ENCODE assay signal across 9 mouse cellular contexts in the genomic region with DNA sequence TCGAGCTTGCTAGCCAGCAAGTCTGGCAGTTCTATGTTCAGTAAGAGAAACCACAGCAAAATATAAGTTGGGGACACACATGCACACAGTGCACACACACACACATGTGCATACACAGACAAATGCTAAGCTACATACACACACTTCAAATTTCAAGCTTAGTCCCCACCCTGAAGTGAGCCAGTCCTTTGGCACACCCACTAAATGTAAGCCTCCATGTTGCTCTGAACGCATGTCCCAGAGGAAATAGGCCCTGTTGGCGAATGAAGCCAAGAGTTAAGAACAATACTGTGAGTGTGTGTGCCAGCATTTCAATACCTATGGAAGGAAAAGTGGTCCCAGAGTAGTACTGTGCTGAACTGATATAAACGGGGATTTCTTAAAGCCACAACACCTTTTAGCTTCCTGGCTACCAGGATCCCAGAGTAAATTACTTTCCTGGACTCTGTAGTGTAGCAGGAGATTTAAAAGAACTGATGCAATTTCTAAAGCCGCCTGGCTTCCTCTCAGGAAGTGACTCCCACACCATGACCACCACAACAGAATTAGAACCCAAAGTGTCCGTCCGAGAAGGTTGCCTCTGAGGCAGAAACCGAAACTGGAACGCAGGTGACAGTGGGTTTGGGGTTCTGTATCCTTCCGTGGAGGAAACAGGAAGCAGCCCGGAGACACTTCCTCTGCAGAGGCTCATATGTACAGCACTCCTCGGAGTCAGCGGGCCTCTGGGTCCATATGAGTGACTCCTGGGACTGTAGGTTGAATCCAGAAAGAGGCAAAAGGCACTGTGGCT. TPM values are rescaled to one million over a fixed set of nuclear protein-coding genes. Genes with fewer than 3 reads are reported as not detected.
DNase-seq lines count a peak whose midpoint lies in the region; ATAC-seq lines count a peak whose summit lies in the region.
"Had no signal": no experiment of that assay in that cellular context is flagged by ENCODE, and none has a peak within 500 bp of the region (broad histone marks: within the 10 kb centered on the region; RNA-seq: fewer than 3 reads in every experiment).

No protein-coding gene starts in this region.

- H3K4me3 ChIP-seq in midbrain, embryonic 15.5 days, result no peak overlapping the region
- no peak overlapping the region for H3K4me3 ChIP-seq in midbrain, embryonic 11.5 days (ENCODE audit: low read depth, low read length)
- H3K4me3 ChIP-seq: hindbrain, embryonic 15.5 days had no signal

- 0 out of 2 replicates have a peak, but pooled peaks cover 6% of the 10 kb centered on the region for H3K4me1 ChIP-seq in midbrain, embryonic 15.5 days
- no peaks in the 10 kb centered on the region for H3K4me1 ChIP-seq in midbrain, embryonic 11.5 days (ENCODE audit: control insufficient read depth, insufficient read depth, low read length)

- H3K36me3 ChIP-seq in midbrain, embryonic 15.5 days (replicated peaks), result no peaks in the 10 kb centered on the region
- no peaks in the 10 kb centered on the region for H3K36me3 ChIP-seq in midbrain, embryonic 11.5 days (ENCODE audit: control insufficient read depth, insufficient read depth, low read length)

- peak; percentile 17 for DNase-seq in gastrocnemius, adult 18-20 months (ENCODE audit: low spot score)
- DNase-seq in gastrocnemius, postnatal 36 days, result no peak
- DNase-seq in heart, adult 18-20 months, result peak; percentile 66 to 86
- DNase-seq in kidney, postnatal 36 days, result peak; percentile 55 to 67
- DNase-seq in midbrain, embryonic 11.5 days (ENCODE audit: low spot score, missing footprints), result no peak
- DNase-seq in right cerebral cortex, adult 2 months (ENCODE audit: low spot score in 2 of 2), result no peak

- intact Hi-C loops in gastrocnemius, postnatal 36 days (cut with DNase I), result no loop called here

- H3K4me2 ChIP-seq in midbrain, embryonic 15.5 days, result no peak overlapping the region
- H3K4me2 ChIP-seq in midbrain, embryonic 11.5 days, result no peak overlapping the region
- H3K4me2 ChIP-seq: hindbrain, embryonic 15.5 days had no signal

- no peak overlapping the region for H3K9ac ChIP-seq in midbrain, embryonic 15.5 days
- H3K9ac ChIP-seq in midbrain, embryonic 11.5 days (ENCODE audit: low read length), result no peak overlapping the region
- H3K9ac ChIP-seq: hindbrain, embryonic 15.5 days had no signal

- peak; percentile 82 for ATAC-seq in monocyte, adult 5-6 weeks (replicated peaks; ENCODE audit: insufficient number of reproducible peaks, low FRiP score, low TSS enrichment, poor library complexity, severe bottlenecking)
- no peak for ATAC-seq in midbrain, embryonic 15.5 days (replicated peaks)
- no peak for ATAC-seq in midbrain, embryonic 11.5 days (ENCODE audit: low FRiP score)

- no peaks in the 10 kb centered on the region for H3K27me3 ChIP-seq in midbrain, embryonic 15.5 days (replicated peaks)
- no peaks in the 10 kb centered on the region for H3K27me3 ChIP-seq in midbrain, embryonic 11.5 days (ENCODE audit: control insufficient read depth, insufficient read depth, low read length)
- H3K27me3 ChIP-seq: hindbrain, embryonic 15.5 days had no signal

- H3K27ac ChIP-seq in midbrain, embryonic 15.5 days, result no peak overlapping the region
- H3K27ac ChIP-seq in midbrain, embryonic 11.5 days (ENCODE audit: low read depth, low read length), result no peak overlapping the region
- H3K27ac ChIP-seq: hindbrain, embryonic 15.5 days had no signal

- WGBS in midbrain, embryonic 15.5 days, result 88% methylated on average over 13 of the region's 13 CpGs
- 91% methylated on average over 13 of the region's 13 CpGs for WGBS in midbrain, embryonic 11.5 days

- no peaks in the 10 kb centered on the region for H3K9me3 ChIP-seq in midbrain, embryonic 15.5 days
- H3K9me3 ChIP-seq in midbrain, embryonic 11.5 days (ENCODE audit: control insufficient read depth, low read length), result no peaks in the 10 kb centered on the region
- H3K9me3 ChIP-seq: hindbrain, embryonic 15.5 days had no signal

RNA-seq across cellular contexts. Expression of gene Fez2, which starts 55.8 kb away (rescaled TPM):
- 10 to 100 TPM; 61.0 to 76.7 TPM for total RNA-seq in gastrocnemius, adult 18-20 months (2021)
- 10 to 100 TPM; 52.8 to 64.7 TPM for total RNA-seq in gastrocnemius, postnatal 36 days (2021)
- total RNA-seq in heart, adult 18-20 months (2021), result 10 to 100 TPM; 76.5 to 91.8 TPM
- total RNA-seq in monocyte, adult 5-6 weeks (2017), result 23.6 to 33.0 TPM (median 29.8 TPM) in 3 replicates
- 47.6 and 47.8 TPM in 2 replicates for polyA plus RNA-seq in midbrain, embryonic 15.5 days (2015; fragmentation: Nextera tagmentation; extraction: Ambion mirVana)
- 57.5 and 60.4 TPM in 2 replicates for polyA plus RNA-seq in midbrain, embryonic 11.5 days (2014; fragmentation: Nextera tagmentation; extraction: Ambion mirVana)

Comparison
In these comparisons a context has a peak if more than half of its experiments do, and no peak if none do; other contexts are left out.
1. DNase-seq: peak in gastrocnemius, adult 18-20 months (single experiment), heart, adult 18-20 months (2 of 2) and kidney, postnatal 36 days (2 of 2); none in gastrocnemius, postnatal 36 days (0 of 2), midbrain, embryonic 11.5 days (single experiment) and right cerebral cortex, adult 2 months (0 of 2).